Comparison of ENCODE assay signal across 29 mouse cellular contexts in the genomic region with DNA sequence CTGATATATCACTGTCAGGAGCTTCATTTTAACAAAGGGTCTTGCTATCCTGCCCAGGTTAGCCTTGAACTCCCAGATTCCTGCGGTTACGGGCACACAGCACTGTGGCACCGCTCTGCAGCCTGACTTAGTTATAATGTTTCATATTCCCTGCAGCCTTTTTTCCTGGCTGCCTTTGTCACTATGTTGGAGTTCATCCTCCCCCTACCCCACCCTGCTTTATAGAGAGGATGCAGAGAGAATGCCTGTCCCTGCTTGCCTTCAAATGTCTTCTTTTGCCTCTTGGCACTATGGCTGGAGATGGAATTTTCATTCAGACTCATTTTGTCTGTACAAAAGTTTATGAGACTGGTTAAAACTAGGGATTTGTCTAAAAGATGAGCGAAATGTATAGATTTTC.
"Had no signal": no experiment of that assay in that cellular context is flagged by ENCODE, and none has a peak within 500 bp of the region (broad histone marks: within the 10 kb centered on the region; RNA-seq: fewer than 3 reads in every experiment).

No protein-coding gene starts in this region.

- H3K27me3 ChIP-seq: embryonic facial prominence, embryonic 12.5 days; embryonic facial prominence, embryonic 13.5 days; embryonic facial prominence, embryonic 15.5 days; forebrain, embryonic 12.5 days; forebrain, embryonic 13.5 days; forebrain, embryonic 15.5 days had no signal

- ATAC-seq: forebrain, embryonic 13.5 days; forebrain, embryonic 14.5 days; forebrain, embryonic 15.5 days; forebrain, embryonic 16.5 days; forebrain, postnatal 0 days had no signal

- H3K9me3 ChIP-seq: embryonic facial prominence, embryonic 12.5 days; embryonic facial prominence, embryonic 13.5 days; embryonic facial prominence, embryonic 15.5 days; forebrain, embryonic 10.5 days; forebrain, embryonic 12.5 days; forebrain, embryonic 13.5 days; forebrain, embryonic 15.5 days had no signal

- H3K4me3 ChIP-seq: embryonic facial prominence, embryonic 12.5 days; embryonic facial prominence, embryonic 13.5 days; embryonic facial prominence, embryonic 15.5 days; erythroblast, embryonic 14.5 days; forebrain, embryonic 10.5 days; forebrain, embryonic 12.5 days; forebrain, embryonic 13.5 days; forebrain, embryonic 15.5 days; gastrocnemius, adult 2 months; heart, adult 2 months had no signal

- H3K4me1 ChIP-seq: embryonic facial prominence, embryonic 12.5 days; embryonic facial prominence, embryonic 13.5 days; embryonic facial prominence, embryonic 15.5 days; forebrain, embryonic 10.5 days; forebrain, embryonic 12.5 days; forebrain, embryonic 13.5 days; forebrain, embryonic 15.5 days had no signal

- H3K36me3 ChIP-seq: embryonic facial prominence, embryonic 12.5 days; embryonic facial prominence, embryonic 13.5 days; embryonic facial prominence, embryonic 15.5 days; forebrain, embryonic 10.5 days; forebrain, embryonic 12.5 days; forebrain, embryonic 15.5 days had no signal

- H3K9ac ChIP-seq: embryonic facial prominence, embryonic 12.5 days; embryonic facial prominence, embryonic 13.5 days; embryonic facial prominence, embryonic 15.5 days; forebrain, embryonic 12.5 days; forebrain, embryonic 13.5 days; forebrain, embryonic 15.5 days; forebrain, postnatal 0 days had no signal

- H3K27ac ChIP-seq: embryonic facial prominence, embryonic 12.5 days; embryonic facial prominence, embryonic 13.5 days; embryonic facial prominence, embryonic 15.5 days; forebrain, embryonic 10.5 days; forebrain, embryonic 12.5 days; forebrain, embryonic 13.5 days; forebrain, embryonic 15.5 days; gastrocnemius, adult 2 months; heart, adult 2 months had no signal

- DNase-seq: cerebellum, adult 18-20 months; cerebellum, adult 2 months; cerebellum, adult 8-10 months; cerebellum, adult 9-10 months; cerebellum, adult 9-11 months; cerebellum, postnatal 10 days; cerebellum, postnatal 14 days; cerebellum, postnatal 25 days; cerebellum, postnatal 36 days; embryo, embryonic 11 days; forebrain, postnatal 0 days; gastrocnemius, adult 2 months; gastrocnemius, postnatal 10 days; gastrocnemius, postnatal 14 days; gastrocnemius, postnatal 25 days; gastrocnemius, postnatal 36 days; heart, adult 11 months; heart, adult 18-20 months; heart, adult 2 months had no signal

- H3K4me2 ChIP-seq: embryonic facial prominence, embryonic 12.5 days; embryonic facial prominence, embryonic 13.5 days; embryonic facial prominence, embryonic 15.5 days; forebrain, embryonic 12.5 days; forebrain, embryonic 13.5 days; forebrain, embryonic 15.5 days had no signal
